Mouse (Mus musculus): ENCODE data around the gene Pfkm.

Gene Pfkm

DNA sequence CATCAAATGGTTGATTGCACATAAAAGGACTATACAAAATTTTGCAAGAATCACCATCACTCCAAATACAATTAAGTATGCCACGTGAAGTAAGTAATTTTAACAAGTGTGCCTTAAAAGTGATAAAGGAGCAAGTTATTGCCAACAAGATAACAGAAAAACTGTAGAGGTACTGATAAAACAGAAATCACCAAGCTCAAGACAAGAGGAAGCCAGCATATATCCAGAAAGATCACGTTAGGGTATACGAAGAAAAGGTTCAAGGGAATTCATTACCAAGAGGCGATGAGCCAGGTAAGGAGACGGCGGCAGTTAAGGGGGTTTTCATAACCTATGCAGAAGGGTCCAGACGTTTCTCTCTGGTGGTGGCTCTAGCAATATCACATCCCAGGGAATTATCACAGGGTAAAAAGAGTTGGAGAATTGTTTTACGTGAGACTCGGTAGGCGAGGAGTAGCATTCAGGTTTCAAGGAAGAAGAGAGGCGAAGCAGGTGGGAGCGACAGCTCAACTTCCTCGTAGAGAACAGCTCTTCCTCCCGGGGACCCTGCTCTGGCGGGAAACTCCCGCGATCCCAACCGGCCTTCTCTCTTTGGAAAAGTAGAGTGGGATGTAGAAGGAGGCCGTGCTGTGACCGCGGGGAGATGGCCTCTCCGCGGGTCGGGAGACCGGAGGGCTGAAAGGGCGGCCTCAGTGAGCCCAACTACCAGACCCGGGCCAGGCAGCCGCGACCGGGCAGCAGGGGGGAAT, at the start of gene Pfkm:
Pfkm (plus strand) TSS at position 218 of the 749 bp plus-strand sequence.
- no peak for DNase-seq

DNA sequence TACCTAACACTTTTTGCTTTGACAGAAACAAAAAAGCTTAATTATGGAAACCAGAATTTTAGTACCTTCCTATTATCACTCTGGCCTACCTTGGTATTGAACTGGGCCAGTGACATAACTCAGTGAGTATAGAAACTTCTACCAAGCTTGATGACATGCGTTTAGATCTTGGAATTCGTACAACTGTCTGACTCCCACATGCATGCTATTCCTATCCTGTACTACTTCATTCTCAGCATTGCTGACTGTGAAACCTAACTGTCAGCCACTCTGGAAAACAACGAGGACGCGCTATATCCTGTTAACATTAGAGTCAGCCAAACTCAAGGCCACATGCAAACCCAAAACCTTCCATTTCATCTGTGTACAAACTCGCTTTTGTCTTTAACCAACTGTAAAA, 48.4 kb upstream of the Pfkm start:
- no peak for DNase-seq

DNA sequence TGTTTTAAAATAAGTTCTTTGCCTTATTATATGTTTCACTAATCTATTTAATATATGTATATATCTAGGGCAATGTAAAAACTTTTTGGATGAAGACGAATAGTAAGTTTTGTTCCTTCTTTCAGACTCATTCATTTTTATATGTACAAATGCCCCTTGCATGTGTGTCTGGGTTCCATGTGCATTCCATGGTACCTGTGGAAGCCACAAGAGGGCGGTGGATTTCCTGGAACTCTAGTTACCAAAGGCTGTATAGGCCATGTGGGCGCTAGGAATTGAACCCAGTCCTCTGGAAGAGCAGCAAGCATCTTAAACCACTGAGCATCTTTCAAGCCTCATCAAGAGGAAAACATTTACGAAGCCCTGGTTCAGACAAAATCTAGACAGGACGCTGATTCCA, 48.0 kb upstream of the Pfkm start:
- no peak for DNase-seq

DNA sequence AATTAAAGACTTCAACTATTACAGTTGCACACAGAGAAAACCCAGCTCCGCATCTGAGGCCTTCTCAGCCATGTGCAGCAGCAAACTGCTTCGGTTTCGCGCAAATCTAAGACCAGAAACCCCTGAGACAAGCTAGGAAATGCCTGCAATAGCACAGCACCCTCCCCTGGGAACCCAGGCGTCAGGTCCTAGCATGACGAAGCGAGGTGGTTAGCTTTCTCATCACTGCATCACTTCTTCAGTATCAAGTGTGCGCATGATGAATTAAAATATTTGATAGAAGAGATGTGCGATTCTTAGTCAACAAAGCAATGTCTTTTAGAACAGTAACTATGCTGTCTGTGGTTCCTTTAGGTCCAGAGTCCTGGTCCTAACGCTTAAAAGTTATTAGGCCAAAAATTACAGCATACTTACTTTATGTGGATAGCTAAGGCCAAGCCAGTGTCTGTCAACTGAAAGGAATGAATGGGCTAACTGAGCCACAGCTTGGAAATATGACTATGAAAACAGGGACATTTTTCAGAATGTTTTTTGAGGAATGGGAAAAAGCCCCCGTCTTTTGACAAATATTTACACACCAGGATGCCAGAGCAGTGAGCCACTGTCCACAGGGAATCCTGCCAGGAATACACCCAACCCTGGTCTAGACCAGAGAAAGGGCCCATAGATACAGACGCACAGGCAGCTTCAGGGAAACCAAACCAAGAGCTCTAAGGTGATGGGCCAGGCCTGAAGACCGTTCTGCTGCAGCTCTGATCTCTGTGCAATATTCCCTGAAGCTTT, 43.3 kb upstream of the Pfkm start:
- DNase-seq, result no peak

DNA sequence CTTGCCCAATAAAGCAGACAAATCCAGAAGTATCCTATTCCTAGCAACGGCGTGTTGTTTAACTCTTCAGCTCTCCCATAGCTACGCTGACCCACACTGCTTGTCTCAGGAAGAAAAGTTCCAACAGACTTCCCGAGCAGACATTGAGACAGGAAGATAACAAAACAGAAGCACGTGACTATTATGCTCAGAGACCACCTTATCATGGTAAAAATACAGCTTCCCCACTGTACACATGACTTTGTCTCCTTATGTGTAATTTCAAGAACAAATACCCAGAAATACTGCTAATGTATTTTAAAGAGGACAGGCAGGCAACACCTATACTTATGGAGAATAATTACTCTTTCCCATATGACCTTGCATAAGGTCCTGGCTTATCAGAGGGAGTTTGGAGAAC, 40.7 kb upstream of the Pfkm start:
- DNase-seq, result no peak

DNA sequence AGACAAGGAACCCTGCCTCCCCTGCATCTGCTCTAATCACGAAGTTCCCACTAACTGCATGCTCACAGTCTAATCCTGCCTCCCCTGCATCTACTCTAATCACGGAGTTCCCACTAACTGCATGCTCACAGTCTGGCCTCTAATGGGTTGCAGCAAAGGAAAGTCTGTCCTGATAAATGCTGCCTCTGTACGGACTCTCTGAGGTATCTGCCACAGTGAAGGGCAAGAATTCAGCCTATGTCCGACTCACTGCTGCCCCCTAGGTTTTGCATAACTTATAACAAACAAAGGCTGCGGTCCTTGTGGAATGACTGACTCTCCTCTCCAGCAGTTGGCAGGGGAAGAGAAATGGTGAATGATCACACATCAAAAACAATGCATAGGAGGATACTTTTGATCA, 37.1 kb upstream of the Pfkm start:
- DNase-seq, result peak; percentile 4 to 10

DNA sequence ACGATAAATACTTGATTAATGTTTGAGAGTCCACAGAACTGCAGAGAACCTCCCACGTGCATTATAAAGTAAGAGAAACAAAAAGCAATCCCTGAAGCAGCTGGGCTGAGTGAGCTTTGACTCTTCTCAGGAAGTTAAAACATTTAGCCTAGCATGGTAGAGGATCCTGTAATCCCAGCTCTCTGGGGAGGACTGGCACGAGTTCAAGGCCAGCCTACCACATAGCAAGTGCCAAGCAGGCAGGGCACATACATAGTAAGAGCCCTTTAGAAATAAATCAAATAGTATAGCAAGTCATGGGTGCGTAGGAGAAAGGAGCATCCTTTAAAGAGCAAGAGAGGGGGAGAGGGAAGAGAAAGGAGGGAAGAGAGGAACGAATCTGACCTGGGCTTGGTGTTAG, 26.5 kb upstream of the Pfkm start:
- DNase-seq, result no peak

DNA sequence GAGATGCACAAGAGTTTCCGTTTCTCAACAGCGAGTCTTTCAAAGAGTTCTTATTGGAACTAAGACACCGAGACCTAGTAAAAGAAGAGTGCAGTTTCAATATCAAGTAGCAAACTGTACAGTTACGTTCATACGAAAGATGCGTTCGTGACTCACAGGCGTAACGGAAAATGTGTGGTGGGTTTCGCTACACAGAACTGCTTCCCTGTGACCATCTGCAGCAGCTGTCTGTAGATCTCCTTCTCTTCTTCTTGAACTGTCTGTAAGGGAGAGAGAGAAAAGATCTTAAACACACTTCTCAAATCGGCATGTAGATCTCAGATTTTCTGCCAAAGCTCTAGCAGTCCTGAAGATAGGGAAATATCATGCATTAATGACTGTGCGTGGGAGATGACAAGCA, 25.8 kb upstream of the Pfkm start:
- DNase-seq, result no peak

DNA sequence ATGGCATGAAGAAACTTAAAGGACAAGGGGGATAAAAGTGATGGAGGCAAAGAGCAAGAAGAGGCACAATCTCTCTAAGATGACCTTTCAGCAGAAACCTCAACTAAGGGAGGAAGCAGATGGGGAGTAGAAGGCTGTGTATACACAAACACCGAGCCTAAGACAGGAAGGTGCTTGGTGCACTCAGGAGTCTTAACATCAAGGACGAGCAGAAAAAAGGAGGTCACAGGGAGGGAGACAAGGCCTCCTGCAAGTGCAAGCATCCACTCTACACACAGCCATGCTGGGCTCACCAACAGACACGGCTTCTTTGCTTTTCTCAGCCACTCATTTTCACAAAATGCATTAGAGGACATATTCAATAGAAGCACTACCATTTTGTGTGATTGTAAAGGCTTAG, 24.9 kb upstream of the Pfkm start:
- no peak for DNase-seq

DNA sequence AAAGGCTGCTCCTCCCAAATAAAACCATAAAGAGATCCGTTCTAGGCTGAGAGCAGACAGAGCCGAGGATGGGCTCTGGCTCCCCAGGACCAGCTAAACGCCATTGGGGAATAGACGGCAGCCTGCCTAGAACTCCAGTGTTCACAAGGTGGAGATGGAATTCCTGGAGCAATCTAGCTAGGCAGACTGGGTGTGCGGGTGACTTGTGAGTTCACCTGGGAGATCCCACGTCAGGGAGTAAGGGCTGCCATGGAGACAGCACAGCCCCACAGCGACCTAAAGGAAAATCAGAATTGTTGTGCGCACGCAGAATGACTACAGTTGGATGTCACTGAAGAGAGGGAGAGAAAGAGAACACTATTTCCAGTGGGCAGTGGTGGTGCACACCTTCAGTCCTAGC, 23.9 kb upstream of the Pfkm start:
- no peak for DNase-seq

DNA sequence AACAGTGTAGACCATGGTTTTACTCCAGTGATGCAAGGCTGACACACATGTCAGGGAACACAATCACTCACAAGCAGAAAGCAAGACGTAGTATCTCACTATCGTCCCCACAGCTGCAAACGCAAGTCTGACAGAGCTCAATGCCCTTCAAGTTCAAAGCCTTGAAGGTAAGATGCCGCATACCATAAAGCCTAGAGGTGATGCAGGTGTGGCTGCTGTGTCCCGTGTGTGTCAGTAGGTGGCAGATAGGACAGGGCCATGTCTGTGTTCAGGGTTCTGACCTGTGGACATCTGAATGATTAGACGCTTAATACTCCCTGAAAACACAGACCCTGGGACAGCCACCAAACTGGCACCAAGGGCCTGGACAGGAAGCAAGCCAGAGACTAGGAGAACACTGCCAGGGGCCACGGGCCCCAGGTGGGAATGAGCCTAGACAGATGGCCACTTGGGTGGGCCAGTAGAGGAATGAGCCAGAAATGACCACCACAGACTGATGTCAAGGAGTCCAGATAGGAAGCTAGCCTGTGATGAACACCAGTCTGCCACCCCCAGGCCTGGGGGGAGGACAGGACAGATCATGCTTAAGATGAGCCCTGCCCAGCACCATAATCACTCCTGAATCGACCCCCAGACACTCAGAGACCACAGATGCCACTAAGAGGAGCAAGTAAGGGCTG, 22.7 kb upstream of the Pfkm start:
- DNase-seq, result no peak

DNA sequence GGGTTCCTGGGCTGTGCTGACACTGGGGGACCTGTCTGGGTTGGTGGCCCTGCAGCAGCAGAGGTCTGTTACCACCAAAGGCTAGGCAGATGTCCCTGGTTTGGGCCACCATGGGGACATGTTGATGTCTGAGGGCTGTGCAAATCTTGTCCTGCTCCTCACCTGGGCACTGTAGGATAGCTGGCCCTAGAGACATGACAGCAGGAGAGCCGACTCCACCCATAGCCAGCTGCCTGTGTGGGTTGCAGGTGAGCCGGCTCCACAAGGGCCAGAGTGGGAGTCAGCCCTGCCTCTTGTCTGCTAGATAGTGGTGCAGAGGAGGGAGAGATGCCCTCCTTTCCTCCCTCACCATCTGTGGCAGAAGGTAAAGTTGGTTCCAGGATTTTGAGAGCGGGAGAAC, 22.0 kb upstream of the Pfkm start:
- no peak for DNase-seq

DNA sequence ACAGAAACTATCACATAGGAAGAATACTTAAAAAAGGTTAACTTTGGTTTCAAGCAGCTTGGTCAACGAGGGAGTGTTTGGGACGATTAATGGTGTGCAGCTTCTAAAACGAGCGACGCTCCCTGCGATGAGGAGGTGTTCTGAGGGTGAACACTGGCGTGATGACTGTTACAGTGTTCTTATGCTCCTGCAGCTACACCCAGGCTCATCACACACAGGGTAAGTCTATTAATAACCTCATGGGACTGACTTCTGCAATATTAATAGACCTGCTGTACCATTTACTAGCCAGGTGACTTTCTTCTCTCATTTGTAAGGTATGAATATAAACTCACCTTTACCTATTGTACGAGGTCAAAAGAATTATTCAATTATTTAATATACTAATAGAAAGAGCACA, 17.9 kb upstream of the Pfkm start:
- no peak for DNase-seq

DNA sequence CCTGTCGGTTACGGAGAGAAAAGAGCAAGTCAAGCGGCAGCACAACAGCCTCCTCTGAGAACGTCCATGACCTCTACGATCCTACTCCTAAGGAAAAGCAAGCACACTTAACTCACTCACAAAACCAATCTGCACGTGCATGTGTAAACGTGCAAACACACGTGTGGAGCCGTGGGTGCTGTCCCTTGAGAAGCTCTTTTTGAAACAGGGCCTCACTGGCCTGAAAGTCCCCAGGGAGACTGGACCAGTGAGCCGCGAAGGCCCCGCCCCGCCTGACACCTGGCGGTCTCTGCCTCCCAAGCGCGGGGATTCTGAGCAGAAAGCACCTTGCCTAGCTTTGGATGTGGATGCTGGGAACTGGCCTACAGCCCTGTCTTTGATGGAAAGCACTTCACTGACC, 17.4 kb upstream of the Pfkm start:
- DNase-seq, result no peak

DNA sequence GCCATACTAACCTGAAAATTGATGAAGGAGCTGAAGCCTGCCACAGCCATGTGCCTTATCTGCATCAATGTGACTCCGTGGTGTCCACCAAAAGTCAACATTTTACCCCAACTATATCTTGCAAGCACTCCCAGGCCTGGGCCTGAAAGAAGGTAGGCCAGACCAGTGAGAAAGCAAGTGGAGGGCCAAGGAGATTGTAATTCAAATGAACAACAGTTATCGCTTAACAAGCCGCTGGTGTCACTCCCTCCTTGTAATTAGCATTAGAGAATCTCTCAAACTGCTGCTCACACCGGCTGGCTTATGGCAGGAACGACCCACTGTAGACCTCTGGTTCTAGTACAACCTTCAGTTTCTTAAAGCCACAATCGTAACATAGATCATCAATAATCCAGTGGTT, 15.5 kb upstream of the Pfkm start:
- DNase-seq, result no peak

DNA sequence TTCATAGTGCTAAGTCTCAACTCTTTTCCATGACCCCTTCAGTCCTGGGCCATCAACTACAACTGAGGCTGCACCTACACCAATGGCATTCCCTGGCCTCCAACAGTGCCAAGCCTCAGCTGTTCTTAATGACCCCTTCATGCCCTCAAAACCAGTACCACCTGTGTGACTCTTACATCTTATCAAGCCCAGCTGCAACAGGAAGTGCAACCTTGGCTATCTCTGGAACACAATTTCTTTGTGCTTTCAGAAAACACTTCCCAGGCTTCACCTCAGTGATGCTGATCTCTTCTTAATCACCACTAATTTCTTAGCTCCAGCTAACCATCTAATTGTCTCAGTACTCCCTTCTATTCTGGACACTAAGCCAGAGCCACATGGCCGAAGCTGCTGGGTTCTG, 3.5 kb upstream of the Pfkm start:
- no peak for DNase-seq

DNA sequence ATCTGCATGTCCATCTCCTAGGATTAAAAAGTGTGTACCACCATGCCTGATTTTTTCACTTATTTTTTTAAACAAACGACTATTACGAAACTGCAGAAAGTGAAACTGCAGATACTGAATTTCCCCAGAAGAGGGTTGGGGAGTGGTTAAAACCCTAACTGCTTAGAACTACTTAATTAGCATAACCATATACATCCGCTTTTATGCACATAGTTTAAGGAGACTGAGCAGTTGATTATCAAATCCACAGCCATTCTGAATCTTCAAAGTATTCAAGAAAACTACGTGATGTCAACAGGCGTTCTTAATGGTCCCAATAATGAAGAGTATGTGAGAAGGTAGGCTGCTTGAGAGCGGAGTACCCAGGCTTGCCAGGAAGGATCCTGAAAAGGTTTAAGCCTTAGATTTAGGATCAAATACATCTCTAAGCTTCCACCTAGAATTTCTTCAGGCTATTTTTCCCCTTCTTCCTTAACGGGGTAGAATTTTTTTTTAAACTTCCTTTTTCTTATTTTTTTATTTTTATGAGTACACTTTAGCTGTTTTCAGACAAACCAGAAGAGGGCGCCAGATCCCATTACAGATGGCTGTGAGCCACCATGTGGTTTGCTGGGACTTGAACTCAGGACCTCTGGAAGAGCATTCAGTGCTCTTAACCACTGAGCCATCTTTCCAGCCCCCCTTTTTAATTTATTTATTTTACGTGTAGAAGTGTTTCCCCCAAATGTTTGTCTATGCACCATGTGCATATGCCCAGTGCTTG, 2.8 kb upstream of the Pfkm start:
- peak in 1 of 2 experiments; percentile 32 for DNase-seq

DNA sequence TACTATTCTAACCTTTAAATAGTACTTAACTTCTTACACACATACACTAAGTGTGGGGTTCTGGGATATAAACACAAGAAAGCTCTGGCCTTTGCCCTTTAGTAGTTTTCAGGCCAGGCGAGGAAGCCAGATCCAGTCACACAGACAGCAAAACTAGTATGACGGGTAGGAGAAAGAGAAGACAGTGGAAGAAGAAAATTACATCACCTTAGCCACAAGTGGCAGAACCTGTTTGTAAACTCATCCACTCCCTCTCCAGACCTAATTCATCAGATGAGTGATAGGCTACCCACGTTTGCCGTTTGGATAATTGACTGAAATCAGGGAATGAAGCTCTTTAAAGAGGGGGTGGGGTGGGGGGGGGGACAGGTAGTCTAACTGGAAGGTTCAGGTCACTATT, 548 bp upstream of the Pfkm start:
- no peak for DNase-seq

DNA sequence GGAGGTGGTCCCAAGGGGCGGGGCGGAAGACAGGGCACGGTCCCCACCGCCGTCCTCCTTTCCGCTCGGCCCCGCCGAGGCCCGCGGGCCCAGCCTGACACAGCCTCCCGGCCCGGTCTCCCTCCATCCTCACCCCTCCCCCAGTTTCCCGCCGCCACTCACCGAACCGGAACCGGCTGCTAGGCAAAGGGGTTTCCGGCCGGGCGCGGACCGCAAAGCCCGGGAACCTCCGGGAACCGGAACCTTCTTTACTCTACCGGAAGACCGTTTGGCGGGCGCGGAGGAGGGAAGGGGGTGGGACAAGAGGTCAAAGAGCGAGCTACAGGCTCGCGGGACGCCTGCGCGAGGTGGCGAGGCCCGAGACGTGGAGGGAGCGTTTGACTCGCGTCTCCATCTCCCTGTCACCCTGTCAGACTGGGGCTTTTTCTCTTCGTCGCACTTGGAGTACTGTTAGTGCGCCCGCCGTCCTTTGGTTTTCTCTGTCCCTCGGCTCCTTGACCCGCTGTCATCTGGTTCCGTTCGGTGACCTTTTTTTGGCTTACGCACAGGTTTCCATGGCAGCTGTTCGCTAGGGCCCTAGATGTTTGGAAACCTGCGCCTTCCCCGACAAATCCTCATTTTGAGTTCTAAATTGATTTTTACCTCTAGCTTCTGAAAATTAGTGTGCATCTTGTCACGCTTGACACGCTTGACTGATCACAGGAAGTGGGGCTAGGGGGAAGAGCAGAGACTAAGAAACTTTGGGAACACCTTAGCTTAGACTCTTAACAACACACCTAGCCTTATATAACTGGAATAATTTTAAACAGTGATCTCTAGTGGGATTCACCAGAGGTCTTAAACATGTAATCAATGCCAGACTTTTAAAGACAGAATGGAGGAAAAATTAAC, 977 bp downstream of the Pfkm start, which contains the start of gene Senp1:
Senp1 (minus strand) TSS at position 624 of the 891 bp plus-strand sequence.
- DNase-seq, result peak; percentile 90 to 92

DNA sequence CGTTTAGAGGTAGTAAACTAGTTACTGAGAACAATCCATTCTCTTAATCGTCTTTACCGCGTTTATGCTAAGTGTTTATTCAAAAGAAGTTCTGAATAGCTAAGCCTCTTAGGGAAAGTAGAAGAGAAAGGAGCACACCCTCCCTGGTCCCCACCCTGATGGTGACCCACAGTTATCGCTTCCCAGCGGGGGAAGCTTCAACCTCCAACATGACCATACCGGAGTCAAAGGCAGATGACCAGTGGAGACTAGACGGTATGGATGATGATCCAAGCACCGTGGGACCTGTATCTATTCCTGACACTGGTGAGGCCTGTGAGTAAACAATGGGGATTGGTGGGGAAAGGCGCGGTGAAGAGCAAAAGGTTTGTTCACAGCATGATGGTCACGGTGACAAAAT, 2.5 kb downstream of the Pfkm start:
- DNase-seq, result no peak

DNA sequence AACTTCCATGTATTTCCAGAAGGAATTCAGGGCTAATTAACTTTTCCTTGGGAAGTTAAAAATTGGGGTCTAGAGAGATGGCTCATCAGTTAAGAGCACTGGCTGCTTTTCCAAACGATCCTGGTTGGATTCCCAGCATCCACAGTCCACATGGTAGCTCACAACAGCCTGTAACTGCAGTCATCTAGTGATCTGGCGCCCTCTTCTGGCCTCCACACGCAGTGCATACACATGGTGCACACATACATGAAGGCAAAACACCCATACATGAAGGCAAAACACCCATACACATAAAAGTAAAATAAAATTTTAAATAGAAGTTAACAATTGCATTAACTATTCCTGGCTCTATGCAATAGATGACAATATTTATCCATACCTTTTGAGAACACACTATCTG, 4.6 kb downstream of the Pfkm start:
- no peak for DNase-seq

DNA sequence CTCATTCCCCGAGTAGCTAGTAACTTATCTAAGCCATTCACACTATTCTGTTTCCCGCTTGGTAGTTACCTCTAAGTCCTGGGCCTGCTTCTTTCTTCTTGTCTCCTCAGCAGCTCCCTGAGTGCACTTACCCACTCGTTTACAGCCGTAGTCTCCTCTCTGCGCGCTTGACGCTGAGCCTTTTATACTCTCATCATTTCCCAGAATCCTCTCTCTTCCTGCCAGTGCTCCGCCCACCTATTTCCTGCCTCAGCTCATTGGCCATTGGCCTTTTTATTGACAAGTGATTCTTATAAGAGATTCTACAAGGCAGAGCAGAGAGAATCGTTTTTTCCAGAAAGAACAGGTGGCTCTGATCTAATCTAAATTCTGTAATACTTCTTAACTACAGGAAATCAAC, 6.1 kb downstream of the Pfkm start:
- DNase-seq, result no peak

Data from kidney, adult 8-10 months (tissue).